Mouse (Mus musculus): ENCODE measurements around the gene Stip1.

DNA sequence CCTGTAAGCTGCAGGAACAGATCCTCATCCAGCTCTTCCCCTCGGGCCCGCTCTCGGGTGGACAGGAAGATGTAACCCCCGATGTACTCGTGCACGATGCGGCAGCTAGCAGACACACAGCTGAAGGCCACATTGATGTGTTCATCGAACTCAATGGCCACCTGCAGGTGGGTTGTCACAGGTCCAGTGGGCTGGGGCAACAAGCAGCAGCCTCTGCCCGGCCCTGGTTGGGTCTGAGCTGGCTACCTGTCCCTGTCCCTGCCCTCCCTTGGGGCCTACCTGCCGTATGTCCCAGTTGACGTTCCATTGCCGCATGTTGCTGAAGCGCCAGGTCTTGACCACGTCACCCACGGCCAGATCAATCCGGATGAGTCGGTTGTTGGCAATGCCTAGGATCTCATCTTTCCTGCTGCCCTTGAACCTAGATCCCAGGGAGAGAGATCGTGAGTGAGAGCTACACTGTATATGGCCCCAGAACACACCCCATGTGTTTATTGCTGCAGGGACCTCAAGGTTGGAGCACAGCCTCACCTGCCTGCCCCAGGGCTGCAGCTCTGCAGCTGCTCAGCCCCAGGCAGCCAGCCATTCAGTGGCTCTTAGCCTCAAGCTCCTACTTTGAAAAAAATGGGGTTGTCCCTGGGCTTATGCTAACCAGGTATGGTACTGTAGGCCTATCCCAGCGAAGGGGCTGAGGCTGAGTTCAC is 40.3 kb downstream of the Stip1 start:
- TF ChIP-seq CTCF (IDR thresholded peaks at IDR 0.05) (no peak), EP300 (IDR thresholded peaks at IDR 0.05) (no peak)
